Mouse (Mus musculus): ENCODE measurements around the gene Adamts8. TPM values are rescaled to one million over a fixed set of nuclear protein-coding genes. Genes with fewer than 3 reads are reported as not detected.

Adamts8 gene
- total and polyA plus RNA-seq, 2 experiments from 2014 or later: 1.7 to 3.3 TPM

DNA sequence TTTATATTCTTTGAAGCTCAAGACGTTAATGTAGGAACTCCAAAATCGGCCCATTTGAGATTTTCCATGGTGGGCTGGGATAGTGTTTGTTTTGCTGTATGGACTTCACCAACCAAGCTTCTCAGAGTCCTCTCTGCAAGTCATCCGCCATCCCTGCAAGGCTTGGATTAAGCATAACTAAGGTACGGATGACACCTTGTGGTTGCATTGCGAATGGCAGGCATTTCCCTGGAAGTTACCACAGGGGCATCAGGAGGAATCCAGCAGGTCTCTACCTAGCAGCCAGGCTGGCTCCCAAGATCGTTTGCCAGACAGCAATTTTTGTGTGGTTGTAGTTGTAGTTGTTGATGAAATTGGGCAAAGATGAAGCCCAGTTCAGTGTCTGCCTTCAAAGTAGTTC is 2.0 kb upstream of the Adamts8 start:
- H3K27me3 ChIP-seq (ENCODE audit: insufficient read depth, low read length): no peaks in the 10 kb centered on the region; the same call in none of the 2 replicates
- H3K27ac ChIP-seq: no peak overlapping the region
- ATAC-seq (peak; percentile 67), DNase-seq (ENCODE audit: low spot score) (peak; percentile 95)
- peaks cover 4% of the 10 kb centered on the region; the same call in 1 of the 2 replicates for H3K4me1 ChIP-seq (ENCODE audit: insufficient read depth, low read length)
- WGBS: 4% methylated on average over 6 of the region's 6 CpGs
- no peak overlapping the region for H3K4me3 ChIP-seq (ENCODE audit: low read length)
- H3K9ac ChIP-seq (replicated peaks; ENCODE audit: low read length): no peak overlapping the region
- peak; percentile 99 for TF ChIP-seq CTCF (IDR thresholded peaks at IDR 0.05; ENCODE audit: low read depth)
- H3K4me2 ChIP-seq (ENCODE audit: low read depth, low read length): no peak overlapping the region
- H3K36me3 ChIP-seq (ENCODE audit: insufficient read depth, low read length): no peaks in the 10 kb centered on the region
- no peaks in the 10 kb centered on the region for H3K9me3 ChIP-seq (ENCODE audit: low read length)

DNA sequence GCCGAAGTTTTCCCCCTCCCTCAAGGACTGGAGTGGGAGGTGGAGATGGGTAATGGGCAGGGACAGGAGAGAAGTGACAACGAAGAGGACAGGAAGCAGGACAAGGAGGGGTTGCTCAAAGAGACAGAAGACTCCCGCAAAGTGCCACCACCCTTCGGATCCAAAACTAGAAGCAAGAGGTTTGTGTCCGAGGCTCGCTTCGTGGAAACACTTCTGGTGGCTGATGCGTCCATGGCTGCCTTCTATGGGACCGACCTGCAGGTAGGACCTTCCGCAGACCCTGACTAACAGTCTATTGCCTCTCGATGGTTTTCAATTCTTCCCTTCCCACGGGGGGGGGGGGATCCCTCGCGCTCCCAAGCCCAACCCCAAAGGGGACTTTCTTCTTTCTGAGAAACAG is 979 bp downstream of the Adamts8 start:
- WGBS: 2% methylated on average over 14 of the region's 14 CpGs
- peak overlapping the region; percentile 90 for H3K4me2 ChIP-seq (ENCODE audit: low read depth, low read length)
- no peak for DNase-seq (ENCODE audit: low spot score)
- H3K27ac ChIP-seq: no peak overlapping the region
- TF ChIP-seq CTCF (IDR thresholded peaks at IDR 0.05; ENCODE audit: low read depth): no peak
- H3K4me3 ChIP-seq (ENCODE audit: low read length): peak overlapping the region; percentile 59
- peaks cover 4% of the 10 kb centered on the region; the same call in 1 of the 2 replicates for H3K4me1 ChIP-seq (ENCODE audit: insufficient read depth, low read length)
- H3K27me3 ChIP-seq (ENCODE audit: insufficient read depth, low read length): no peaks in the 10 kb centered on the region; the same call in none of the 2 replicates
- H3K9ac ChIP-seq (replicated peaks; ENCODE audit: low read length): peak overlapping the region; percentile 65; the same call in 1 of the 2 replicates
- 0 out of 2 replicates have a peak, but pooled peaks have one; percentile 3 for ATAC-seq
- H3K9me3 ChIP-seq (ENCODE audit: low read length): no peaks in the 10 kb centered on the region
- H3K36me3 ChIP-seq (ENCODE audit: insufficient read depth, low read length): no peaks in the 10 kb centered on the region

DNA sequence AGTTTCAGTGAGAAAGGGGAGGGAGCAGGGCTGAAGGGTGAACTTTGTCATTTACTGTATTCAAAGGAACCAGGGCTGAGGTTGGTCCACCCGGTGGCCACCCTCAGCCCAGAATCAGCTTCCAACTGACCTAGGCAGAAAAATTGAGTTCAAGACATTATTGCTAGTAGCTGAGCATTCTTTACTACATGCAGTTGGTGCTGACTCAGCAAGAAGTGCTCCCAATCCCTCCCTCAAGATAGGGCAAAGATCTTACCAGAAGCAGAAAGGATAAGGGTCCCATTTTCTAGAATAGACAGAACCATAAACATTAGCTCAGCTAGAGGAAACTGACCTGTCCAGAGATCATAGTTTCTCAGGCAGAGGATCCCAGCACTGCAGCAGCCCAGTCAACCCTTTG is 1.9 kb downstream of the Adamts8 start:
- H3K27me3 ChIP-seq (ENCODE audit: insufficient read depth, low read length): no peaks in the 10 kb centered on the region; the same call in none of the 2 replicates
- no peaks in the 10 kb centered on the region for H3K36me3 ChIP-seq (ENCODE audit: insufficient read depth, low read length)
- no peak overlapping the region for H3K9ac ChIP-seq (replicated peaks; ENCODE audit: low read length)
- H3K4me1 ChIP-seq (ENCODE audit: insufficient read depth, low read length): peaks cover 4% of the 10 kb centered on the region; the same call in 1 of the 2 replicates
- peak overlapping the region; percentile 59; the same call in 1 of the 2 replicates for H3K4me3 ChIP-seq (ENCODE audit: low read length)
- no peak for TF ChIP-seq CTCF (IDR thresholded peaks at IDR 0.05; ENCODE audit: low read depth)
- H3K9me3 ChIP-seq (ENCODE audit: low read length): no peaks in the 10 kb centered on the region
- WGBS: 36% methylated on average over 1 of the region's 1 CpGs
- ATAC-seq (no peak), DNase-seq (ENCODE audit: low spot score) (no peak)
- H3K27ac ChIP-seq: no peak overlapping the region
- H3K4me2 ChIP-seq (ENCODE audit: low read depth, low read length): peak overlapping the region; percentile 90

DNA sequence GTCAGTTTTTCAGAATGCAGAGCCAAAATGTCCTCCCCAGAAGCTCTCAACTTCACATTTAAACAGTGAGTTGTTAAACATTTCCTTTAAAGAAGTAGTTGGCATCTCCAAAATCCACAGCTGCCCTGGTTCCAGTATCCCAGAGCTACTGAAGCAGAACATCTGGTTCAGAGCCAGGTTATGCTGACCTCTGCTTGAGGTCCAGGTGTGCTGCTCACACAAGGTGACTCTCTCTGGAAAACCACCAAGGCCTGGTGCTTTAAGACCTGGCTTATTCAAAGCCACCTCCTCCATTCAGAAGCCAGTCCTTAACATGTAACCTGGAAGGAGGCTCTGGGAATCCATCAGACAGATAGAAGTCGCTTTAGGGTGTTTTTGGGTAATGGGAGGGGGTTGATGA is 2.9 kb downstream of the Adamts8 start:
- Histone ChIP-seq H3K4me3 (ENCODE audit: low read length) (no peak overlapping the region), H3K36me3 (ENCODE audit: insufficient read depth, low read length) (no peaks in the 10 kb centered on the region), H3K27ac (no peak overlapping the region), H3K9ac (replicated peaks; ENCODE audit: low read length) (no peak overlapping the region), H3K27me3 (ENCODE audit: insufficient read depth, low read length) (no peaks in the 10 kb centered on the region; the same call in none of the 2 replicates), H3K4me1 (ENCODE audit: insufficient read depth, low read length) (peaks cover 6% of the 10 kb centered on the region; the same call in 1 of the 2 replicates), H3K4me2 (ENCODE audit: low read depth, low read length) (no peak overlapping the region), H3K9me3 (ENCODE audit: low read length) (no peaks in the 10 kb centered on the region)
- TF ChIP-seq CTCF (IDR thresholded peaks at IDR 0.05; ENCODE audit: low read depth): no peak
- ATAC-seq (no peak), DNase-seq (ENCODE audit: low spot score) (no peak)
- 67% methylated on average over 1 of the region's 1 CpGs for WGBS

DNA sequence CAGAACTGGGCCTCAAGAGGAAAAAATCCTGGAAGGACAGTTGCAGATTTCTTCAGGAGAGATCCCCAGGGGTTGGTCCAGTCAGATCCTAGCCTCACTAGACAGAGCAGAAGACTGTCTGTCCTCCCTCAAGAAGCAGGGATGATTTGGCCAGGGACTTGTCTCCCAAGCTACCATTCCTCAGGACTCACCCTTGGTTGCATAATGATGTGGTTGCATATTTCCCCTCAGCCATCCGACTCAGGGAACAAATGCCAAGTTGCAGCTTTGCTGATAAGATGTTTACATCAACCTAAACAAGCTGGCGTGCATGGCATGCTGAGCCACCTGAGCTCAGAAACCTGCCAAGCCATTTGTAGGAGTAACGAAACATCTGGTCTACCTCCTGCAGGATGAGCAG is 7.1 kb downstream of the Adamts8 start:
- 55% methylated on average over 3 of the region's 3 CpGs for WGBS
- H3K4me1 ChIP-seq (ENCODE audit: insufficient read depth, low read length): 0 out of 2 replicates have a peak, but pooled peaks cover 4% of the 10 kb centered on the region
- no peaks in the 10 kb centered on the region for H3K36me3 ChIP-seq (ENCODE audit: insufficient read depth, low read length)
- TF ChIP-seq CTCF (IDR thresholded peaks at IDR 0.05; ENCODE audit: low read depth): no peak
- H3K9ac ChIP-seq (replicated peaks; ENCODE audit: low read length): no peak overlapping the region
- no peak overlapping the region for H3K27ac ChIP-seq
- no peaks in the 10 kb centered on the region; the same call in 1 of the 2 replicates for H3K27me3 ChIP-seq (ENCODE audit: insufficient read depth, low read length)
- no peak overlapping the region for H3K4me2 ChIP-seq (ENCODE audit: low read depth, low read length)
- ATAC-seq: no peak
- no peak overlapping the region for H3K4me3 ChIP-seq (ENCODE audit: low read length)
- H3K9me3 ChIP-seq (ENCODE audit: low read length): no peaks in the 10 kb centered on the region
- DNase-seq (ENCODE audit: low spot score): no peak

DNA sequence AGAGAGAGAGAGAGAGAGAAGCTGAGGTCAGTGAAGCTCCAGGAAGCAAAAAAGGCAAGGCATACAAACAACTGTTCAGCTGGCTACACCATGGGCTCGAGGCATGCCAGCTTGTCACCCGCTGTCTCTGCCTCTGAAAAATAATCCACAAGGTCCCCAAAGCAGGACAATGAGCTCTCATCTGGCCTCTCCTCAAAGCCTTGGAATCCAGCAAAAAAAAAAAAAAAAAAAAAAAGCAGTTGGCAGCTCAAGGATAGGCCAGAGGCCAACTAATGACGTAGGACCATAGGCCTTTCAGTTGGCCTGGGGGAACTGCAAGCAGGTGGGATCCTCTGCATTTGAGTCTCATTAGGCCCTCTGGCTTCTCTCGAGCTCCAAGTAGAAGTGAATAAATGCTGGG is 7.6 kb downstream of the Adamts8 start:
- no peaks in the 10 kb centered on the region for H3K36me3 ChIP-seq (ENCODE audit: insufficient read depth, low read length)
- H3K9ac ChIP-seq (replicated peaks; ENCODE audit: low read length): no peak overlapping the region
- no peak overlapping the region for H3K4me3 ChIP-seq (ENCODE audit: low read length)
- no peak overlapping the region for H3K4me2 ChIP-seq (ENCODE audit: low read depth, low read length)
- 38% methylated on average over 4 of the region's 4 CpGs for WGBS
- no peaks in the 10 kb centered on the region for H3K9me3 ChIP-seq (ENCODE audit: low read length)
- H3K27ac ChIP-seq: no peak overlapping the region
- 0 out of 2 replicates have a peak, but pooled peaks cover 4% of the 10 kb centered on the region for H3K4me1 ChIP-seq (ENCODE audit: insufficient read depth, low read length)
- ATAC-seq (peak; percentile 22; the same call in 1 of the 2 replicates), DNase-seq (ENCODE audit: low spot score) (peak; percentile 43)
- H3K27me3 ChIP-seq (ENCODE audit: insufficient read depth, low read length): no peaks in the 10 kb centered on the region
- no peak for TF ChIP-seq CTCF (IDR thresholded peaks at IDR 0.05; ENCODE audit: low read depth)

DNA sequence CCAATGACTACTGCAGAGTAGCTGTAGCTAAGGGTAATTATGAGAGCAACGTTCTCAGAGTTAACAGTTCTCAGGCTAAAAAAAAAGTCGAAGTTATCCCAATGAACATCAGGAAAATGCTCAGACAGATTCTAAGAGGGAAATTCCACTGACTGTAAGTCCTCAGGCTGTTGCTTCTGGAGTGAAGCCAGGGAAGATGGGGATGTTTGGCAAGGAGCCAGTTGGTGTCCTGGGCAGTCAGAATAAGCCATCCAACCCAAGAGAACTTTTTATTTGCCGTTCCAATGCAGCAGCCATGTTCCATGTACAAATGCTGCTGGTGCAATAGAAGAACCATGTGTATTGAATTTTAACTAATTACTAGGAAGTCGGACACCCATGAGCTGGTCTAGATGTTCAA is 8.2 kb downstream of the Adamts8 start:
- TF ChIP-seq CTCF (IDR thresholded peaks at IDR 0.05; ENCODE audit: low read depth): no peak
- Histone ChIP-seq H3K4me2 (ENCODE audit: low read depth, low read length) (no peak overlapping the region), H3K9me3 (ENCODE audit: low read length) (no peaks in the 10 kb centered on the region), H3K9ac (replicated peaks; ENCODE audit: low read length) (no peak overlapping the region), H3K4me3 (ENCODE audit: low read length) (no peak overlapping the region), H3K4me1 (ENCODE audit: insufficient read depth, low read length) (0 out of 2 replicates have a peak, but pooled peaks cover 4% of the 10 kb centered on the region), H3K36me3 (ENCODE audit: insufficient read depth, low read length) (no peaks in the 10 kb centered on the region), H3K27ac (no peak overlapping the region), H3K27me3 (ENCODE audit: insufficient read depth, low read length) (no peaks in the 10 kb centered on the region)
- DNase-seq (ENCODE audit: low spot score): peak; percentile 69
- no peak for ATAC-seq
- 39% methylated on average over 4 of the region's 4 CpGs for WGBS

All from hindbrain, postnatal 0 days (tissue).